Mouse (Mus musculus): Measurements from ENCODE around the gene St6galnac5. TPM values are rescaled to one million over a fixed set of nuclear protein-coding genes. Genes with fewer than 3 reads are reported as not detected.

Gene St6galnac5
- polyA plus RNA-seq, 1 experiment from 2014 or later = 2.0 TPM

- ATAC-seq (ENCODE audit: insufficient number of reproducible peaks, low FRiP score, low TSS enrichment, low read depth) = no peak
- no peaks in the 10 kb centered on the region for H3K27me3 ChIP-seq
- H3K9me3 ChIP-seq (replicated peaks) = no peaks in the 10 kb centered on the region
- no peak overlapping the region for H3K4me3 ChIP-seq (replicated peaks)
- H3K27ac ChIP-seq (replicated peaks) = no peak overlapping the region
- H3K4me2 ChIP-seq (replicated peaks) = no peak overlapping the region
- H3K36me3 ChIP-seq = no peaks in the 10 kb centered on the region
- 84% methylated on average over 3 of the region's 3 CpGs for WGBS
- peaks cover 18% of the 10 kb centered on the region; the same call in 1 of the 2 replicates for H3K4me1 ChIP-seq
- no peak overlapping the region for H3K9ac ChIP-seq
Measured at GRCm38 (mm10) chr3:152883556-152883955, 98.5 kb downstream of the St6galnac5 start.

GRCm38 (mm10) chr3:152881706-152882105, 100.3 kb downstream of the St6galnac5 start:
- no peak overlapping the region for H3K9ac ChIP-seq
- ATAC-seq (ENCODE audit: insufficient number of reproducible peaks, low FRiP score, low TSS enrichment, low read depth) = no peak

GRCm38 (mm10) chr3:152880121-152880835, 101.8 kb downstream of the St6galnac5 start:
- H3K27me3 ChIP-seq = no peaks in the 10 kb centered on the region
- H3K4me3 ChIP-seq (replicated peaks) = no peak overlapping the region
- peaks cover 18% of the 10 kb centered on the region; the same call in 1 of the 2 replicates for H3K4me1 ChIP-seq
- H3K9me3 ChIP-seq (replicated peaks) = no peaks in the 10 kb centered on the region
- H3K9ac ChIP-seq = no peak overlapping the region
- no peak overlapping the region for H3K27ac ChIP-seq (replicated peaks)
- ATAC-seq (ENCODE audit: insufficient number of reproducible peaks, low FRiP score, low TSS enrichment, low read depth) = no peak
- H3K36me3 ChIP-seq = no peaks in the 10 kb centered on the region
- peak overlapping the region; percentile 28 for H3K4me2 ChIP-seq (replicated peaks)
- 20% methylated on average over 15 of the region's 15 CpGs for WGBS

More at GRCm38 (mm10) chr3:152881706-152882105, 100.3 kb downstream of the St6galnac5 start:
- Histone ChIP-seq H3K27me3 (no peaks in the 10 kb centered on the region), H3K36me3 (no peaks in the 10 kb centered on the region), H3K4me1 (peaks cover 18% of the 10 kb centered on the region; the same call in 1 of the 2 replicates), H3K4me2 (replicated peaks) (no peak overlapping the region), H3K9me3 (replicated peaks) (no peaks in the 10 kb centered on the region), H3K27ac (replicated peaks) (no peak overlapping the region), H3K4me3 (replicated peaks) (no peak overlapping the region)
- 55% methylated on average over 4 of the region's 4 CpGs for WGBS

GRCm38 (mm10) chr3:152875723-152876290, 106.2 kb downstream of the St6galnac5 start:
- no peaks in the 10 kb centered on the region for H3K27me3 ChIP-seq
- H3K27ac ChIP-seq (replicated peaks) = no peak overlapping the region
- no peaks in the 10 kb centered on the region for H3K36me3 ChIP-seq
- H3K9me3 ChIP-seq (replicated peaks) = no peaks in the 10 kb centered on the region
- H3K4me2 ChIP-seq (replicated peaks) = no peak overlapping the region
- WGBS = 82% methylated on average over 6 of the region's 6 CpGs
- 0 out of 2 replicates have a peak, but pooled peaks cover 7% of the 10 kb centered on the region for H3K4me1 ChIP-seq
- no peak overlapping the region for H3K9ac ChIP-seq
- H3K4me3 ChIP-seq (replicated peaks) = no peak overlapping the region
- no peak for ATAC-seq (ENCODE audit: insufficient number of reproducible peaks, low FRiP score, low TSS enrichment, low read depth)

- H3K9me3 ChIP-seq (replicated peaks) = no peaks in the 10 kb centered on the region
- no peak overlapping the region for H3K4me2 ChIP-seq (replicated peaks)
- H3K36me3 ChIP-seq = no peaks in the 10 kb centered on the region
- no peak overlapping the region for H3K4me3 ChIP-seq (replicated peaks)
- H3K27ac ChIP-seq (replicated peaks) = no peak overlapping the region
- no peaks in the 10 kb centered on the region for H3K27me3 ChIP-seq
- H3K9ac ChIP-seq = no peak overlapping the region
- H3K4me1 ChIP-seq = no peaks in the 10 kb centered on the region
- no peak for ATAC-seq (ENCODE audit: insufficient number of reproducible peaks, low FRiP score, low TSS enrichment, low read depth)
- WGBS = 81% methylated on average over 17 of the region's 17 CpGs
Measured at GRCm38 (mm10) chr3:152874431-152875355, 107.4 kb downstream of the St6galnac5 start.

GRCm38 (mm10) chr3:152872596-152872995, 109.5 kb downstream of the St6galnac5 start:
- no peaks in the 10 kb centered on the region for H3K36me3 ChIP-seq
- H3K27ac ChIP-seq (replicated peaks) = no peak overlapping the region
- H3K9me3 ChIP-seq (replicated peaks) = no peaks in the 10 kb centered on the region
- no peaks in the 10 kb centered on the region for H3K27me3 ChIP-seq
- no peaks in the 10 kb centered on the region for H3K4me1 ChIP-seq
- ATAC-seq (ENCODE audit: insufficient number of reproducible peaks, low FRiP score, low TSS enrichment, low read depth) = no peak
- no peak overlapping the region for H3K4me2 ChIP-seq (replicated peaks)
- no peak overlapping the region for H3K4me3 ChIP-seq (replicated peaks)
- H3K9ac ChIP-seq = no peak overlapping the region
- 56% methylated on average over 6 of the region's 6 CpGs for WGBS

GRCm38 (mm10) chr3:152872054-152872453, 110.0 kb downstream of the St6galnac5 start:
- 80% methylated on average over 12 of the region's 12 CpGs for WGBS
- H3K27me3 ChIP-seq = no peaks in the 10 kb centered on the region
- H3K4me2 ChIP-seq (replicated peaks) = no peak overlapping the region
- H3K27ac ChIP-seq (replicated peaks) = no peak overlapping the region
- no peak overlapping the region for H3K4me3 ChIP-seq (replicated peaks)
- no peak overlapping the region for H3K9ac ChIP-seq
- no peaks in the 10 kb centered on the region for H3K36me3 ChIP-seq
- ATAC-seq (ENCODE audit: insufficient number of reproducible peaks, low FRiP score, low TSS enrichment, low read depth) = no peak
- H3K4me1 ChIP-seq = no peaks in the 10 kb centered on the region
- no peaks in the 10 kb centered on the region for H3K9me3 ChIP-seq (replicated peaks)

GRCm38 (mm10) chr3:152867654-152868525, 114.2 kb downstream of the St6galnac5 start:
- Histone ChIP-seq H3K27me3 (no peaks in the 10 kb centered on the region), H3K9ac (no peak overlapping the region), H3K4me1 (no peaks in the 10 kb centered on the region), H3K36me3 (no peaks in the 10 kb centered on the region), H3K9me3 (replicated peaks) (no peaks in the 10 kb centered on the region), H3K4me3 (replicated peaks) (no peak overlapping the region), H3K27ac (replicated peaks) (no peak overlapping the region), H3K4me2 (replicated peaks) (no peak overlapping the region)
- no peak for ATAC-seq (ENCODE audit: insufficient number of reproducible peaks, low FRiP score, low TSS enrichment, low read depth)
- 83% methylated on average over 12 of the region's 12 CpGs for WGBS

- no peak for ATAC-seq (ENCODE audit: insufficient number of reproducible peaks, low FRiP score, low TSS enrichment, low read depth)
- Histone ChIP-seq H3K9ac (no peak overlapping the region), H3K4me2 (replicated peaks) (no peak overlapping the region), H3K27ac (replicated peaks) (no peak overlapping the region), H3K27me3 (no peaks in the 10 kb centered on the region), H3K4me1 (no peaks in the 10 kb centered on the region), H3K9me3 (replicated peaks) (no peaks in the 10 kb centered on the region), H3K4me3 (replicated peaks) (no peak overlapping the region), H3K36me3 (no peaks in the 10 kb centered on the region)
- WGBS = 88% methylated on average over 22 of the region's 22 CpGs
Measured at GRCm38 (mm10) chr3:152866035-152866965, 115.7 kb downstream of the St6galnac5 start.

- 61% methylated on average over 1 of the region's 1 CpGs for WGBS
- H3K4me2 ChIP-seq (replicated peaks) = no peak overlapping the region
- no peaks in the 10 kb centered on the region for H3K36me3 ChIP-seq
- no peak for ATAC-seq (ENCODE audit: insufficient number of reproducible peaks, low FRiP score, low TSS enrichment, low read depth)
- no peak overlapping the region for H3K27ac ChIP-seq (replicated peaks)
- no peak overlapping the region for H3K9ac ChIP-seq
- no peak overlapping the region for H3K4me3 ChIP-seq (replicated peaks)
- no peaks in the 10 kb centered on the region for H3K9me3 ChIP-seq (replicated peaks)
- H3K4me1 ChIP-seq = no peaks in the 10 kb centered on the region
- no peaks in the 10 kb centered on the region for H3K27me3 ChIP-seq
Measured at GRCm38 (mm10) chr3:152861978-152862377, 120.1 kb downstream of the St6galnac5 start.

Measured in embryonic facial prominence, embryonic 15.5 days (tissue).